Mouse (Mus musculus): ENCODE measurements around the gene Gm37240. TPM values are rescaled to one million over a fixed set of nuclear protein-coding genes. Genes with fewer than 3 reads are reported as not detected.
A peak's percentile ranks its signal among the peaks of the same experiment; 100 is the strongest.

The Gm37240 gene
- total RNA-seq, 2 experiments from 2014 or later: 1.3 to 1.9 TPM

DNA sequence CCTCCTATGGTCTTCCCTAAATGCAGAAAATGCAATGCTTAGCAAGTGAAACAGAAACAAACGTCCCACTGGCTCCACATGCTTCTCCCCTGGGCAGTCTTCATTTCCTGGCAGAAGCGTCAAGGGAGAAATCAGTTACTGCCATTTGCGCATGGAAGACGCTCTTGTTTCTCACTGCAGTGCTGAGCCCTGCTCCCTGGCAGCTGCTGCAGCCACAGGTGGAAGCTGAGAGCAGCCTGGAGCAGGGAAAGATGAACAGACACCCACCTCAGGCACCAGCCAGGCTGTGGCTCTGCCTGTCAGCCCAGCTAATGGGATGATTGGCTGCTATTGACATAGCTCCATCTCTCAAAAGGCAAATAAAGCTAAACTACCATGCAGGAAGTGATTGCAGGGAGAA, 578.6 kb downstream of the Gm37240 start:
- peak in 1 of 2 experiments; percentile 49 for DNase-seq (ENCODE audit: low spot score in 2 of 2)

DNA sequence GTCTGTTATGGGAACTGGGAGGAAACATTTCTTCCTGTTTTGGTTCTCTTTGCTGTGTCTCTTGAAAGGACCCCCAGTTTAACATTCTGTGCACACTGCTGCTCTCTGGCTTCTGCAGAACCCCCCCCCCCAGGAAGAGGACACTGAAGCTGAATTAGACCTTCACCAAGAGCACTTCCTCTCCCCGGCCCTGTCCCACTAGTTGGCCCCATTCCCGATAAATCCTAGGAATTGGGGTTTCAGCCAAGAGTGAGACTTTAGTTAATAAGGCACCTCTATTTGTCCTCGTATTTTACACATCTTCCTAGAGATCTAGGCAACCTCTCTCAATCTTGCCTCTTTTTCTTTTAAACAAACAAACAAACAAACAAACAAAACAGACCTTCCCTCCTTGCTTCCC, 585.5 kb downstream of the Gm37240 start:
- no peak for DNase-seq (ENCODE audit: low spot score in 2 of 2)

DNA sequence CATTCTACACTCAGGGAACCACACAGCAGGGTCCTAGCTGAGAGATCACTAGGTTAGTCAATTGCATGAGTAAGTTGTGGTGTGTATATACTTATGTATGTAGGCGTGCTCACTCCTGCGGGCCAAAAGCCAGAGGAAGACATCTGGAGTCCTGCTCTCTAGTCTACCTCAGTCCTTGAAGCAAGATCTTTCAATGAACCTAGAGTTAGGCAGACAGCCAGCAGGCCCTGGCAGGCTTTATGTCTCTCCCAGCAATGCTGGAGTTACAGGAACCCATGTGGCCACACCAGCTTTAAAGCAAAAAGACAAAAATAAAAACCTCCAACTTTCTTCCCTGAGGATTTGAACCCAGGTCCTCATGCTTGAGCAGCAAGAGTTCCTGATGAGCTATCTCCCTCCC, 586.0 kb downstream of the Gm37240 start:
- DNase-seq (ENCODE audit: low spot score in 2 of 2): no peak

DNA sequence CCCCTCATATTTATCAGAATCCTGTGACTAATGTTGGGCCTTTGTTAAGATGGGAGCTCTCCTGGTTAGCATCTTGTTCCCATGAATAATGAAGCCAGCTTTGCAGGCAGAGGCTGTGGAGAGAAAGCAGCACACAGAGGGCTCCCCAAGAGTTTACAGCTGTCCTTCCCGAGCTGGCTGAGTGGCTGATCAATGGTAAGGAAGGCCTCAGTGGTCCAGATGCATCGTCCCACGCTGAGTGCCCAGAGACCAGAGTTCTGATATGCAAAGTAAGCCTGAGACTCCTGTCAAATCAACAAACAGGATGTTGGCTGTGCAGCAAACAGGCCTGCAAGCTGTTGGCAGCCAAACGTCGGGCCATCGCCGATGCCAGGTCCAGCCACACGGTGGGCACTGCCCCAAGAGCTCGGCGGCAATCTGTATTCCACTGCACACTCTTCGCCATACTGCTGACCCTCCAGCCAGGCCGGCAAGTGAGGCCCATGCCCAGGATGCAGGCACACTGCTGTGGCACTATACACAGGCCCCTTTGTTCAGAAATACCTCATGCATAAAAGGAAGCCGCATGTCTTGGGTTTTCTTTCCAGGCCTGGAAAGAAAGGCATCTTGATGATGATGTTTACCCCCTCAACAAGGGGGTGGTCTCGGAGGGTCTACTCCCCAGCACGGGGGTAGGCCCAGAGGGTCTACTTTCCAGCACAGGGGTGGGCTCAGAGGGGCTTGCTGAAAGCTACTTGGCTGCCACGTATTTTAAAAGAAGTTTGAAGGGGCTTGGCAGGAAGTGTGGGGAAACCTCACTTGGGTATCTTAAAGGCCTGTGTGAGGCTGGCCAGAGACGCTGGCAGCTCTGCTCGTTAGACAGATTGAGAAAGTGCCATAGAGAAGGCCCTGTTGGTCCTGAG, 587.4 kb downstream of the Gm37240 start:
- DNase-seq (ENCODE audit: low spot score in 2 of 2): peak in 1 of 2 experiments; percentile 39

DNA sequence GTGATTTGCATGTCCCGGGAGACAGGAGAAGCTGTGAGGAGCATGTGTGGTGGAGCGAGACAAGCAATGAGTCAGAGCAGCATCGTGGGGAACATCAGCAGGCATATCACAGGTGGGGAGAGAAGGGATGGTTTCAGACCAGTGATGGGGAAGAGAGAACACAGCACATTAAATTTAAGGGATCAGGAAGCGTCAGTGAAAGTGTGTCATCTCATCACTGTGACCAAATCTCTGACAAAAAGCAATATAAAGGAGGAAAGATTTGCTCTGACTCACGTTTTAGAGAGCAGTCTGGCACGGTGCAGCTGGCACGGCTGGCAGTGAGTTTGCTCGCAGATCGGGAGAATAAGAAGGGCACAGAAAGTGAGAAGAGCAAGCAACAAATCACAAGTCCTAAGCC, 592.1 kb downstream of the Gm37240 start:
- DNase-seq (ENCODE audit: low spot score in 2 of 2): peak in 1 of 2 experiments; percentile 47

DNA sequence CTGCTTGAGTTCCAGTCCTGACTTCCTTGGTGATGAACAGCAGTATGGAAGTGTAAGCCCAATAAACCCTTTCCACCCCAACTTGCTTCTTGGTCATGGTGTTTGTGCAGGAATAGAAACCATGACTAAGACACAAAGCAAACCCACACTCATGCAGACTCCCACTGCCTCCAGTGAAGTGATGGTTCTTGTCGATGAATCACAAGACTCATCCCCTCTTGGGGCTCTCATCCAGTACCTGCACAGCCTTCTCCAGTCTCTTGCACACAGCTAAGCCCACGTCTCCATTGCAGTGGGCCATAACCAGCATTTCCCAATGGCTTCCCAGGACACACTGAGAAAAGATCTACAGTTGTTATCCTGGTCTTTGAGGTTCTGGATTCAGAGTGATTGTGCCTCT, 599.7 kb downstream of the Gm37240 start:
- no peak for DNase-seq (ENCODE audit: low spot score in 2 of 2)

DNA sequence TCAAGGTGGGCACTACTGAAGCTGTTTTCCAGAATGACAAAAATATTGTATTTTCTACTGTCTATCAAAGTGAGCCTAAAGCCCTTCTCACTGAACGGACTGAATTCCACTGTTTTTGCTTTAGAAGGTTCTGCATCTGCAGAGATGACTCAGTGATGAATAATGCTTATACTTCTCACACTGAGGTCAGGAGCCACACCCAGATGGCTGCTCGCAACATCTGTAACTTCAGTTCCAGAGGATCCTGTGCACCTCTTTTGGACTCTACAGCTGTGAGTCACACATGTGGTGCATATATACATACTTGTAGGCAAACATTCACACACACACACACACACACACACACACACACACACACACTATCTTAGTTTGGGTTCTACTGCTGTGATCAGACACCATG, 602.8 kb downstream of the Gm37240 start:
- DNase-seq (ENCODE audit: low spot score in 2 of 2): no peak

DNA sequence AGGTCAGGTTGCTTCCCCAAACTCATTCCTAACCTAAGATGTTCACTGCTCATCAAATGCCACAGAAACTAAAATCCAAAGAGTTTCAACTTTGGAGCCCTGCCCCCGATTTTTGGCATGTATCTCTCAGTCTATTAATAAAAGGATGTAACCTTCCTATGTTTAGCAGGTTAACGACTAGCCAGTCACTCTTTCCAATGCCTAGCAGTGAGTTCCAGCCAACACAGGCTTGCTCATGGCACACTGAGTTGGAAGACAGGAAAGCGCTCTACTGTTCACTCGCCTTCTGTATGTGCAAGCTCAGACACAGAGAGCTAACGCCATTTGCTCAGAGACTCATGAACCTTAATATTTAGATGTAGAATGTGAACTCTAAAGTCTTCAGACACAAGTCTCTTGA, 604.5 kb downstream of the Gm37240 start:
- DNase-seq (ENCODE audit: low spot score in 2 of 2): no peak

DNA sequence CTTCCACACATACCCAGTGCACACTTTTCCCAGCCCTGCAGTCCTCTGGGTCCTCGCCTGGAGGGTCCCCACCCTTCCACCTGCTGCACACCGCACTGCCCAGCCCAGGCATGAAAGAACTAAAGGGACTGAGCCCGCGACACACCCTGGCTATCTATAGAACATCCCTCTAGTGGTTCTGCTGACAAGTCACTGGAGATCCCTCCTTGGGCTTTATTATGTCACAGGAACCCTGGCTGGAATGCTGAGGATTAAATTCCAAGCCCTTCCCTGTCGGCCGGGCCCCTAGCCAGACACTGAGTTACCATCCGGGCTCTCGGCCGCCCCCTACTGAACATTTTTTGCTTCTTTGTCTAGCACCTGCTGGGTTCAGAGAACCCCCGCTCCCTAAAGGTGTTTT, 612.2 kb downstream of the Gm37240 start:
- DNase-seq (ENCODE audit: low spot score in 2 of 2): peak in 1 of 2 experiments; percentile 42

DNA sequence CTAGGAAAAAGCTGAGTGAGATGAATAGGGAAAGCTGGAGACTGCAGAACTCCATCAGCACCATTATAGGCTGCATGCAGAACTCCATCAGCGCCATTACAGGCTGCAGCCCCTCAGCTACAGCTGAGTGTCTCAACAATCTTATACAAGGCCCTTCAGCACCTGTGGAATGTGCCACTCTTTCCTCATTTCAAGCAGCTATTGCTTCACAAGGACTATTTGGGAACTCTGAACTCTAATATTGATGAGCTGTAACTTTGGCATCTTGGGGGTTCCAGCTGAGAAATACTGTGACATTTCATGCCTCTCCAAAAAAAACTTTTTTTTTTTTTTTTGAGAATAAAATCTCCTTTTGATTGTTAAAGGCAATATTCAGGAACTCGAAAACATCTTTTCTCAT, 615.8 kb downstream of the Gm37240 start:
- no peak for DNase-seq (ENCODE audit: low spot score in 2 of 2)

DNA sequence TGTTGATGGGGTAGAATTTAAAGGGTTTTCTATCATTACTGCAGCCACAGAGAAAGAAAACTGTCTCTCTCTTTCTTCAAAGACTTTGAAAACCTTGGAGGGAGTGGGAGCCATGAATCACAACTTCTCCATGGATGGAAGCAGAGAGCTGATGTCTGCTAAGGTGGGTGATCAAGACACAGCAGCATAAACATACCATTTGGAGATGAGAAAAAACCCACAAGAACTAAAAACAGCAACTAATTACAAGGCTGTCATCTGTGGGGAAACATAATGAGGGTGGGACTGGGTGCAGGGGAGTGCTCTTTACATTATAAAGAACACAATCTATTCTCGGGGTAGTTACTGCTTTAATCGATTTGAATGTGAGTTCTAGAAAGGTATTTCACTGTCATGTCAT, 622.4 kb downstream of the Gm37240 start:
- DNase-seq (ENCODE audit: low spot score in 2 of 2): peak in 1 of 2 experiments; percentile 28

DNA sequence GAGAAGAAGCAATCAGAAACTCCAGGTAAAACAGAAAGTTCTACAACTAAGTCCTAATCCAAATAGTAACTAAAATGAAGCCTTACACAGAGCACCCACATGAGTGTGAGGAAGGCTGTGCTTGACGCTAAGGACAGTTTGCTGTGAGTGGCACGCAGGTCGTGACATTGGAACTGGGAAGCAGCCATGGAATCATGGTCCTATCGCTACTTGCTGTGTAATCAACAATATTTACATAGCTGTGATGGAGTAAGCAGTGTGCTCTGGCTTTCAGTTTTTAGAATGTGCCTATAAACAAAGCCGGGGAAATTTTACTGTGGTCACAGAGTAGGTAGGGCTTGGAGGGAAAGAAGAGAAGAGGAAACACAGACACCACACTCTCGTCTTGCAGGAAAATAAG, 622.8 kb downstream of the Gm37240 start:
- DNase-seq (ENCODE audit: low spot score in 2 of 2): no peak

DNA sequence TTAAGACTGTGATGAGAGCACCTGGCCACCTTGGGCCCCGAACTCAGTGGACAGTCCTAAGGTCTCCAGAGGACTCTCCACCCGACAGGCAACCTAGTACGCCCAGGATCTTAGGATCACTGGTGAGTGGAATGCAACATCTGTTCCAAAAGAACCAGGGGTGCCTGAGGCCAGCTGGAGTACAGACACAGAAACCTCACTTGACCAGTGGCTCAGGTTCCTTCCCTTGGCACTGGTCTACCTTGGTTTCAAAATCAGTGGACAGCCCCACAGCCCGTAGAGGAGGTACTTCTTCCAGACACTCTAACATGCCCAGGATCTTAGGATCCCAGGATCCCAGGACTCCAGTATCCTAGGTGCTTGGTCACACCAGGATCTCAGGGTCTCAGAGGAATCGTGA, 632.8 kb downstream of the Gm37240 start:
- no peak for DNase-seq (ENCODE audit: low spot score in 2 of 2)

DNA sequence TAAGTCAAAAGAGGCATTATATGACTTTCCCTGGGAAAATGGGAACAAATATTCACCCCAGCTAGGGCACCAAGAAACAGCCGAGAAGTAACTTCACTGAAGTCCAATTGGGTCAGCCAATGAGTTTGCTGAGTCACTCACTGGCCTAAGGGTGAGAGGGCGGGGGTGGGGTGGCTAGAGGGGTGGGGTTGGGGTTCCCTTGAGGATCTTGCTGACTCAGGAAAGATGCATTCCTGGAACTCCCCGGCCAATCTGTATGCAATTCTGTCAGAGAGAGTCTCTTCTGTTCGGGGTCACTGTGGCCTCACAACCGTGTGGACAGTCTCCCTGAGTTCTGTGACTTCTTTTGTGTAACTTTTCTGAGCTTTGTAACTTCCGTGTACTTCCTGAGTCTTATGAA, 635.7 kb downstream of the Gm37240 start:
- no peak for DNase-seq (ENCODE audit: low spot score in 2 of 2)

DNA sequence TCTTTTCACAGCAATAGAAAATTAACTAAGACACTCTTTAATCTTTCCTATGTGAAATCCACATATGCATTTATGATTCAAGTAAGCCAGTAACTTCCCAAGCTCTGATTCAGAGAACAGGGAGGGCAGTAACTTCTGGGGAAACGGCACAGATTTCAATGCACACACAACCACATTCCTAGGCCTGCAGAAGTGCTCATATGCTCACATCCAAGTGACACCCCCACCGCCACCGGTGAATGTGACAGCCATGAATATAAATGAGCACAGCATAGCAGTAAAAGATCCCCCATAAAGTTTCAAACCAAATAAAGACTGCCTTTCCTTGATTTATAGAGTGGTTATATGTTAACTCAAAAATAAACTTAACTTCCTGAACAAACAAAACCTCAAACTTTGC, 641.2 kb downstream of the Gm37240 start:
- no peak for DNase-seq (ENCODE audit: low spot score in 2 of 2)

DNA sequence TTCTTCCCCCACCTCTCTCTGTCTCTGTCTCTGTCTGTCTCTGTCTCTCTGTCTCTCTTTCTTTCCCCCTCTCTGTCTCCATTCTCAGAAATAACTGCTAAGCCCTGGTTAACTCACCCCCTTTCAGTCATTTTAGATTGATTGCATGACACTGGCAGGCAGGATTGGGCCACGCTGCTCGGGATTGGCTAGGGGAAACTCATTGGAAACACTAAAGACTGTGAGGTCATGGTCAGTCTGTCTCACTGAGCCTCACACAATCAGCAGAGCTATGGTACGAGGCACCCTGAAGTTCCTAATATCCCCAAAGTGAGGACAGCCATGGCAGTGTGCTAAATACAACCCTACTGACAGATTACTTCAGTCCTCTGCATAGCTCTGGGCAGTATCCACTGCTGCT, 650.8 kb downstream of the Gm37240 start:
- no peak for DNase-seq (ENCODE audit: low spot score in 2 of 2)

DNA sequence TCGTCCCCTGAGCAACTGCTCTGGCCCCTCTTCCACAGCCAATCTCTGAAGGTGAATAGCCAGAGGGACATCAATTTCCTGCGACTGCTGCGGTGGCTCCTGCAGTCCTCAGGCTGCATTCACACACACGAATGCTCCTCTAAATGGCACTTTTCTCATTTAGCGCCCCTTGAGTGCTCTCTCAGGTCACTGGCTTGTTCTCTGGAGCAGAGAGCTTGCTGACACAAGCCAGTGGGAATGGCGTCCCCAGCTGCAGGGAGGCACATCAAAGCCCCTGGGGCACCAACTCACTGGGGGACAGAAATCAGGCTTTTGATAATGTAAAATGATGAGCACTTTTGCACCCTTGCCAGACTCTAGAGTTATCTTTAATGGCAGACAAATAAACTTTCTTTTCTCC, 654.5 kb downstream of the Gm37240 start:
- DNase-seq (ENCODE audit: low spot score in 2 of 2): no peak

DNA sequence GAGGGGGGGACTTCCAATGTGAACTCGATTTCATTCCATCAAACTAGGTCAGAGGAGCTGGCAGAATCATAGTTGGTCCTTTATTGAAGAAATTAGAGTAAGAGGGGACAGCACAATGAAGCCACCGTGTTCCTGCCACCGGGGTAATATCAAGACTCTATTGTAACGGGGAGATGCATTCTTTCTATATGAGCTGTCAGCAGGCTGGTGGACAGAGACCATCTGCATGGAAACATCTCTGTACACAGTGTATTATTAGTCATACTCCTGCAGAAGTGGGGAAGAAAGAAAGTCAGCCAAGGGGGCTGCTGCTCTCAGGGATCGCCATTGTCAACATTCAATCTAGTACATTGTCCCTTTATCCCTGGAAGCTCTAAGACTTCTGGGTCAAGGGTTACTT, 665.3 kb downstream of the Gm37240 start:
- no peak for DNase-seq (ENCODE audit: low spot score in 2 of 2)

DNA sequence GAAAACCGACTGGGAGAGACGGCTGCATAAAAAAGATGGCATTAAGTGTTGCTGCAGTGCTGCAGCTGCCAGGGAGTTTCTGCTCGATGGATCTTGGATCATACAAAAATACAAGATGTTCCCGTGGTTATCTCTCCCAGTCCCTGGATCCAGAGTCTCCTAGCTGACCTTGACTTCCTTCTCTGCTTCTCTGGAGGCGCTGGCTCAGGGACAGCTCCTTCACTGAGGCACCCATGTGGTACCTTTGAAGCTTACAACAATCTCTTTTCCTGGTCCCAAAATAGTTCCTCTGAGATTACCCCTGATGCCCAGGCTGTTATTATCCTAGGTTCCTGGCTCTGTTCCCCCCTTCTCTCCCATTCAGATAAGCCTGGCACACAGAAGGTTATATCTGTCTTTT, 672.4 kb downstream of the Gm37240 start:
- DNase-seq (ENCODE audit: low spot score in 2 of 2): no peak

DNA sequence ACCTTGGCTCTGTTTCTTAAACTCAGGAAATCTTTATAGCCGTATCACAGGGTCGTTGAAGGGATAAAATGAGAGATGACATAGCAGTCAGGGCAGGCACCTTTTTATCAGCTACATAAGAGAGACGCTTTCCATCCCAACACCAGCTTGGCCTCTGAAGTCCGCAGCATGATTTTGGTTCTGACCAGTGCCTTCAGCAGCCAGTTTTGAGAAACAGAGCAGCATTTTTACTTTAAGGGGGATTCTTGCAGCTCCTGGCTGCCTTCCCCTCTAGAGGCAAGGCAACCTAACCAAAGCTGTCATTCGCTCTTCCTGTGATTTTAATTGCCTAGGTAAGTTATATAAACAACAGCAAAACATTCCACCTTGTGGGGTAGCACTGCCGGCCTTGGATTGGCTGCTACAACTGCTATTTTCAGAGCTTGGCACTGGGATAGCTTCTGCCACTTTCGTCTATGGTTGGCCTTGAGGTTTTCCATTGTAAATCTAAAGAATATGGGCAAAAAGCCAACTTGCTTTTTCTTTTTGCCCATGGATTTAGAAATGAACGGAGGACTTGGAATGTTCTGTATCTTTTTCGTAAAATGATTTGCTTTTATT, 674.5 kb downstream of the Gm37240 start:
- no peak for DNase-seq (ENCODE audit: low spot score in 2 of 2)

DNA sequence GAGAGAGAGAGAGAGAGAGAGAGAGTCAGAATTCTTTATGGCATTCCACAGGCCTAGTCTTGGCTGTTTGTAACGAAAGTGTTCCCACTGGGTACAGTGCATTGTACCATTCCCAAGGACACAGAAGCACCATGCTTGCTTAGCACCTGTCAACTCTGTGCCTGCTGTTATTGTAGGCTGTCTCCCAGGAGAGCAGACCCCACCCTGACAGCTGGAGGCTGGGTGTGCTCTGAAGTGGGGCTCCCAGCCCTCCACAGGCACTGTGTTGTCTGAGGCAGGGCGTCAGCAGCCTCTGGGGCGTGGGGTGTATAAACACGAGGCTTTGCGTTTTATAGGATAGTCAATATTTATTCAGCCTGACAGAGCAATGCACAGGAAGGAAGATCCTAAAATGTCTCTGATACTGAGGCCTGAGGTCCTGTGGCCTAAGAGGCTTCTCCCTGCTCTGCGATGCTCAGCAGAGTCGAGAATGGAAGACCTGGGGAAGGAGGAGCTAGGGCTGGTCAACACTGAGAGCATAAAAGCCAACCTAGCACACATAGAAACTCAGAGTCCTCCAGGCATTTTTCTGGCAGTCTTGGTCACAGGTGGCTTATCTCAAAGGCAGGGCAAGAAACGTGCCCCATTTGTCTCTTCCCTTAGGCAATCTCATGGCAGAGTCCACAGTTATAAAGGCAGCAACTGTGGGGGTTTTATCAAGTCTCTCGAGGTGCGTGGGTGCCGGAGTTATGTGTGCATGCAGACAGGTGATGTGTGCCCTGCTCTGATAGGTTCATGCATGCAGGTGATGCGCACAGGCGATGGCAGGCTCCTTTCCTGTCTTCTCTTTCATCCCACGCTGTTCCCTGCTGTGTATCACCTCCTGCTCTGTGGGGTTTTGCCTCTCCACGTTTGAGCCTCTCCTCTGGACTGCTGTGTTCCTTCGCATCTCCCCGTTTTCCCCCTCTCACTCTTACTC, 677.2 kb downstream of the Gm37240 start:
- no peak for DNase-seq (ENCODE audit: low spot score in 2 of 2)

DNA sequence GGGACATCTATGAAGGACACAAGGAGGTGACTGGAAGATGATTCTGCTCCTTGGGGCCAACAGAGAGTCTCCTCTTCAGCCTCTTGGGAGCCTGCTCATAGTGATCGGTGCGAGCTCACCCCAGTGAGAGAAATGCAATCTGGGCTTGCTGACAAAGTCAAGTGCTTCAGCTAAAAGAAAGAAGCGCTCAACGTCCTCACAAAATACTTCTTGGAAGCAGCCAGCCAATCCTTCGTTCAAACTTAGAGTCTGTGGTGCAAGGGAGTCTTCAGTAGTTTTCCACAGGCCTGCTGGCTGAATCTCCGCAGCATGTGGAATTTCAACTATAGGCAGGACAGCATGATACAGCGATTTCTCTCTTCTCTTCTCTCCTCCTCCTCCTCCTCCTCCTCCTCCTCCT, 680.8 kb downstream of the Gm37240 start:
- peak in 1 of 2 experiments; percentile 49 for DNase-seq (ENCODE audit: low spot score in 2 of 2)
